Mouse (Mus musculus): ENCODE measurements around the gene Zfp709. TPM values are rescaled to one million over a fixed set of nuclear protein-coding genes. Genes with fewer than 3 reads are reported as not detected.
"Not testable (repeated sequence)": the region's sequence is repeated elsewhere in the genome, so short reads cannot be mapped to it uniquely, and the experiment has no call there.

Gene Zfp709
- polyA plus RNA-seq (2012; rRNA removed) = 0.29 and 0.52 TPM in 2 replicates

GRCm38 (mm10) chr8:71881618-71882274 lies at the start of gene Zfp709:
Zfp709 (plus strand) TSS chr8:71882019.
- peaks cover 4% of the 10 kb centered on the region; the same call in 1 of the 2 replicates for H3K36me3 ChIP-seq (ENCODE audit: control insufficient read depth, insufficient read depth, low read length)
- no peak for TF ChIP-seq CTCF (conservative IDR thresholded peaks at IDR 0.05; ENCODE audit: insufficient read depth, insufficient read length, low read depth, low read length)
- TF ChIP-seq POLR2A (IDR thresholded peaks at IDR 0.05; ENCODE audit: low read depth, low read length) = no peak
- 0 out of 2 replicates have a peak within 1 kb of the TSS, but pooled peaks have one; percentile 13 for H3K27ac ChIP-seq (ENCODE audit: insufficient read depth, low read depth, low read length)
- WGBS = 4% methylated on average over 45 of the region's 45 CpGs
- H3K4me1 ChIP-seq (ENCODE audit: control insufficient read depth, insufficient read depth, low read length) = no peaks in the 10 kb centered on the region
- peak within 1 kb of the TSS; percentile 59 for H3K4me3 ChIP-seq (ENCODE audit: insufficient read depth, low read depth, low read length)
- peak; percentile 80 for DNase-seq
- no peaks in the 10 kb centered on the region for H3K27me3 ChIP-seq (replicated peaks; ENCODE audit: control insufficient read depth, insufficient read depth, low read length)

- H3K27ac ChIP-seq (ENCODE audit: insufficient read depth, low read depth, low read length); DNase-seq; H3K4me3 ChIP-seq (ENCODE audit: insufficient read depth, low read depth, low read length); H3K27me3 ChIP-seq (replicated peaks; ENCODE audit: control insufficient read depth, insufficient read depth, low read length); H3K4me1 ChIP-seq (ENCODE audit: control insufficient read depth, insufficient read depth, low read length); H3K36me3 ChIP-seq (ENCODE audit: control insufficient read depth, insufficient read depth, low read length): not testable (repeated sequence)
- WGBS = 77% methylated on average over 4 of the region's 4 CpGs
Measured at GRCm38 (mm10) chr8:71838207-71838606, 43.6 kb upstream of the Zfp709 start.

- H3K36me3 ChIP-seq (ENCODE audit: control insufficient read depth, insufficient read depth, low read length); H3K27me3 ChIP-seq (replicated peaks; ENCODE audit: control insufficient read depth, insufficient read depth, low read length); H3K4me3 ChIP-seq (ENCODE audit: insufficient read depth, low read depth, low read length); H3K27ac ChIP-seq (ENCODE audit: insufficient read depth, low read depth, low read length); DNase-seq; H3K4me1 ChIP-seq (ENCODE audit: control insufficient read depth, insufficient read depth, low read length): not testable (repeated sequence)
- WGBS = 89% methylated on average over 3 of the region's 3 CpGs
Measured at GRCm38 (mm10) chr8:71841201-71841817, 40.5 kb upstream of the Zfp709 start.

- WGBS = 68% methylated on average over 2 of the region's 2 CpGs
- not testable (repeated sequence) for H3K36me3 ChIP-seq (ENCODE audit: control insufficient read depth, insufficient read depth, low read length); H3K4me1 ChIP-seq (ENCODE audit: control insufficient read depth, insufficient read depth, low read length); H3K27me3 ChIP-seq (replicated peaks; ENCODE audit: control insufficient read depth, insufficient read depth, low read length); H3K4me3 ChIP-seq (ENCODE audit: insufficient read depth, low read depth, low read length); DNase-seq; H3K27ac ChIP-seq (ENCODE audit: insufficient read depth, low read depth, low read length)
Measured at GRCm38 (mm10) chr8:71842476-71842875, 39.3 kb upstream of the Zfp709 start.

- H3K4me3 ChIP-seq (ENCODE audit: insufficient read depth, low read depth, low read length); H3K27ac ChIP-seq (ENCODE audit: insufficient read depth, low read depth, low read length); DNase-seq; H3K36me3 ChIP-seq (ENCODE audit: control insufficient read depth, insufficient read depth, low read length); H3K4me1 ChIP-seq (ENCODE audit: control insufficient read depth, insufficient read depth, low read length); H3K27me3 ChIP-seq (replicated peaks; ENCODE audit: control insufficient read depth, insufficient read depth, low read length): not testable (repeated sequence)
- 77% methylated on average over 1 of the region's 1 CpGs for WGBS
Measured at GRCm38 (mm10) chr8:71844453-71844852, 37.4 kb upstream of the Zfp709 start.

- H3K36me3 ChIP-seq (ENCODE audit: control insufficient read depth, insufficient read depth, low read length); H3K27ac ChIP-seq (ENCODE audit: insufficient read depth, low read depth, low read length); H3K4me3 ChIP-seq (ENCODE audit: insufficient read depth, low read depth, low read length); H3K4me1 ChIP-seq (ENCODE audit: control insufficient read depth, insufficient read depth, low read length); H3K27me3 ChIP-seq (replicated peaks; ENCODE audit: control insufficient read depth, insufficient read depth, low read length); DNase-seq: not testable (repeated sequence)
- 82% methylated on average over 1 of the region's 1 CpGs for WGBS
Measured at GRCm38 (mm10) chr8:71845993-71846483, 35.8 kb upstream of the Zfp709 start.

GRCm38 (mm10) chr8:71846745-71847144 lies 35.1 kb upstream of the Zfp709 start:
- H3K27ac ChIP-seq (ENCODE audit: insufficient read depth, low read depth, low read length); H3K4me1 ChIP-seq (ENCODE audit: control insufficient read depth, insufficient read depth, low read length); DNase-seq; H3K36me3 ChIP-seq (ENCODE audit: control insufficient read depth, insufficient read depth, low read length); H3K27me3 ChIP-seq (replicated peaks; ENCODE audit: control insufficient read depth, insufficient read depth, low read length); H3K4me3 ChIP-seq (ENCODE audit: insufficient read depth, low read depth, low read length): not testable (repeated sequence)
- WGBS = 90% methylated on average over 2 of the region's 2 CpGs

- DNase-seq; H3K4me1 ChIP-seq (ENCODE audit: control insufficient read depth, insufficient read depth, low read length); H3K36me3 ChIP-seq (ENCODE audit: control insufficient read depth, insufficient read depth, low read length); H3K4me3 ChIP-seq (ENCODE audit: insufficient read depth, low read depth, low read length); H3K27ac ChIP-seq (ENCODE audit: insufficient read depth, low read depth, low read length); H3K27me3 ChIP-seq (replicated peaks; ENCODE audit: control insufficient read depth, insufficient read depth, low read length): not testable (repeated sequence)
- WGBS = 73% methylated on average over 1 of the region's 1 CpGs
Measured at GRCm38 (mm10) chr8:71851014-71851413, 30.8 kb upstream of the Zfp709 start.

GRCm38 (mm10) chr8:71853360-71853759 lies 28.5 kb upstream of the Zfp709 start:
- H3K27ac ChIP-seq (ENCODE audit: insufficient read depth, low read depth, low read length); H3K4me1 ChIP-seq (ENCODE audit: control insufficient read depth, insufficient read depth, low read length); H3K4me3 ChIP-seq (ENCODE audit: insufficient read depth, low read depth, low read length); DNase-seq; H3K27me3 ChIP-seq (replicated peaks; ENCODE audit: control insufficient read depth, insufficient read depth, low read length); H3K36me3 ChIP-seq (ENCODE audit: control insufficient read depth, insufficient read depth, low read length): not testable (repeated sequence)

GRCm38 (mm10) chr8:71856630-71857328 lies 25.0 kb upstream of the Zfp709 start:
- H3K27me3 ChIP-seq (replicated peaks; ENCODE audit: control insufficient read depth, insufficient read depth, low read length); DNase-seq; H3K36me3 ChIP-seq (ENCODE audit: control insufficient read depth, insufficient read depth, low read length); H3K4me1 ChIP-seq (ENCODE audit: control insufficient read depth, insufficient read depth, low read length); H3K27ac ChIP-seq (ENCODE audit: insufficient read depth, low read depth, low read length); H3K4me3 ChIP-seq (ENCODE audit: insufficient read depth, low read depth, low read length): not testable (repeated sequence)
- 76% methylated on average over 9 of the region's 10 CpGs for WGBS

GRCm38 (mm10) chr8:71857364-71857763 lies 24.5 kb upstream of the Zfp709 start:
- H3K4me3 ChIP-seq (ENCODE audit: insufficient read depth, low read depth, low read length); H3K27ac ChIP-seq (ENCODE audit: insufficient read depth, low read depth, low read length); H3K4me1 ChIP-seq (ENCODE audit: control insufficient read depth, insufficient read depth, low read length); H3K27me3 ChIP-seq (replicated peaks; ENCODE audit: control insufficient read depth, insufficient read depth, low read length); H3K36me3 ChIP-seq (ENCODE audit: control insufficient read depth, insufficient read depth, low read length); DNase-seq: not testable (repeated sequence)
- 74% methylated on average over 2 of the region's 2 CpGs for WGBS

Measured in kidney, adult 2 months (tissue).